Mouse (Mus musculus) brain, embryonic 14.5 days (tissue): ENCODE measurements around the gene Igfbp6. TPM values are rescaled to one million over a fixed set of nuclear protein-coding genes. Genes with fewer than 3 reads are reported as not detected.

Experiments
- DNase-seq: peaks from one replicate; pipeline ENCODE4 v3.0.0-alpha.2; 2011; ENCODE audit warnings: low read depth
- CTCF ChIP-seq: fragments of 200-500 bp; IDR thresholded peaks from 2 replicates; pipeline ENCODE4 v1.5.1; 2012; ENCODE audit warnings: inconsistent platforms, mild to moderate bottlenecking, moderate library complexity, borderline replicate concordance; ENCODE audit not compliant: insufficient read depth, insufficient read length; ENCODE audit errors: extremely low read depth
- POLR2A ChIP-seq: fragments of 200-500 bp; IDR thresholded peaks from 2 replicates; pipeline ENCODE4 v1.6.1; 2012; ENCODE audit warnings: mild to moderate bottlenecking, inconsistent platforms, borderline replicate concordance; ENCODE audit not compliant: poor library complexity, insufficient read depth, insufficient read length, severe bottlenecking; ENCODE audit errors: extremely low read depth
- polyA plus RNA-seq: library from polyadenylated mRNA; depleted of rRNA; stranded (reverse); fragments of >200 nt; gene quantifications from 2 replicates; pipeline ENCODE4 v1.2.3, GENCODE M21; 2012

Igfbp6 gene
- polyA plus RNA-seq, 1 experiment, result 0.83 TPM

DNA sequence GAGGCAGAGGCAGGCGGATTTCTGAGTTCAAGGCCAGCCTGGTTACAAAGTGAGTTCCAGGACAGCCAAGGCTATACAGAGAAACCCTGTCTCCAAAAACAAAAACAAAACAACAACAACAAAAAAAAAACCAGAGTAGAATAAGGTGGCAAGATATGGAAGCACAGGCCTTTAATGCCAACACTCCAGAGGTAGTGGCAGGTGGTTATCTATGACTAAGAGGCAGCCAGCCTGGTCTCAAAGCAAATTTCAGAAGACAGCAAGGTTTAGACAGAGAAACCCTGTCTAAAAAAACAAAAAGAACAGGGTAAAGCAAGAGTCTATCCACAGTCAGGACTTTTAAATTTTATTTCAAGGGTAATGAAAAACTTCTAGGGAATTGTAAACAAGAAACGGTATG, 9.5 kb upstream of the Igfbp6 start:
- no peak for DNase-seq
- TF ChIP-seq CTCF (no peak), POLR2A (no peak)

DNA sequence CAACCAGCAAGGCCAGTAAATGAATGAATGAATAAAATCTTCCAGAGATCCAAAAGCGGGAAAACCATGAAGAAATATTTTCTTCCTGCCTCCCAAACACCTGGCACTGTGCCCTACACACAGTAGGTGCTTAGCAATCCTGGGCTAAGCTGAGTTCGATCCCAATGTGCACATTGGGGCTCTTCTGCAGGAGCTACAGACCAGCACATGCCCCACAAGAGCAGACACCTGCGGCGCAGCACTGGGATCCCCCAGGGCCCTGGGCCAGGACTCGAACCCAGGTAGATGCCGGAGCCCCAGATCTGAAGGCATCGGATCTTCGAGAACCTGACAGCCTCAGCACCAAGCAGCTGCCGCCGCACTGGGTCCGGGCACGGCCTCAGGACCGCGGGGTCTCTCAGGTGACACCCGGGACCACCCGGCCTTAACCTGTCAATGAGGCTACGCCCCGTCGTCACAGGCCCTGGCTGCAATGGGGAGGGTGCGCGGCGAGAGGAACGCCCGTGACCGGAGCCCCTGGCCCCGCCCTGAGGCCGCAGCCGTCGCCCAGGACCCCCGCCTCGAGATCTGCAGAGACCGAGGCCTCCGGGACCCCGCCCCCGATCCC, 8.5 kb upstream of the Igfbp6 start:
- no peak for TF ChIP-seq POLR2A
- no peak for TF ChIP-seq CTCF
- DNase-seq, result peak; percentile 9

DNA sequence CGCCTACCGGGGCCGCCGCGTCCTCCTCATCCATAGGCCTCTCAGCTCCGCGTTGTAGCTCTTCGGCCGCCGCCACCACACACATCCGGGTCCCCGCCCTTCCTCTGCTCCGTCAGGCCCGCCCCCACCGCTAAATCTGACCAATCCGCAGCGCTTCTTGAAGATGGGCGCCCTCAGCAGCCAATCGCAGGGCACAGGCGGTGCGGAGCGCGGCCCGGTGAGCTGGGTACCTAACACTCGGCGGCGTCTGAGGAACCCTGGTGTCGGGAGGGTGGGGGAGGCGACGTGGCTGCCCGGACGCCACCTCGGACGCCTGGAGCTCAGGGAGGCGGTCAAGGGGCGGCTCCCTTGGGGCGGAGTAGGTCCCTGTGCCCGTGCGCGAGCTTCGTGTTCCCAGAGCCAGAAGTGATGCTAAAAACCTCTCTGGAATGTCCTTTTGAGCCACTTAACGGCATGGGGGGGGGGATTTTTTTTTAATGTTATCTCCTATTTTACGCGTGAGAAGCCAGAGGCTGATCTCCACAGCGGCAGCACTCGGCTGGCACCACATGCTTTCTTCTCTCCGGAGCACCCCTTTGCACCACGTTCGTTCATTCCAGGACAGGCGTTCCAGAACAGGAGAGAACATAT, 7.9 kb upstream of the Igfbp6 start, which contains the start of gene Spryd3:
Gene Spryd3, minus strand, starts transcription at position 106 of the 630 bp plus-strand sequence.
- DNase-seq, result peak; percentile 99
- TF ChIP-seq POLR2A (peak; percentile 76; the same call in 1 of the 2 replicates), CTCF (no peak)

DNA sequence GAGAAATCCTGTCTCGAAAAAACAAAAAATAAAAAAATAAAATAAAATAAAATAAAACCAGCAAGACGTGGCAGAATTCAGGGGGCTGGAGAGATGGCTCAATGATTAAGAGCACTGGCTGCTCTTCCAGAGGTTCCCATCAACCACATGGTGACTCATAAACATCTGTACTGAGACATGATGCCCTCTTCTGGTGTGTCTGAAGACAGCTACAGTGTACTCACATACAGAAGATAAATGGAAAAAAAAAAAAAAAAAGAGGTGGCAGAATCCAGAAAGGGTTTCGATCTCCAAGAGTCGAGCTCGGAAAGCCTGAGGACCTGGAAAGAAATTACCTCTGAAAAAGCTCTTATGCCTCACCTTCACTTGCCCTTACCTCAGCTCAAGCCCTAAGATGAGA, 3.0 kb upstream of the Igfbp6 start:
- TF ChIP-seq POLR2A (no peak), CTCF (no peak)
- DNase-seq, result no peak

DNA sequence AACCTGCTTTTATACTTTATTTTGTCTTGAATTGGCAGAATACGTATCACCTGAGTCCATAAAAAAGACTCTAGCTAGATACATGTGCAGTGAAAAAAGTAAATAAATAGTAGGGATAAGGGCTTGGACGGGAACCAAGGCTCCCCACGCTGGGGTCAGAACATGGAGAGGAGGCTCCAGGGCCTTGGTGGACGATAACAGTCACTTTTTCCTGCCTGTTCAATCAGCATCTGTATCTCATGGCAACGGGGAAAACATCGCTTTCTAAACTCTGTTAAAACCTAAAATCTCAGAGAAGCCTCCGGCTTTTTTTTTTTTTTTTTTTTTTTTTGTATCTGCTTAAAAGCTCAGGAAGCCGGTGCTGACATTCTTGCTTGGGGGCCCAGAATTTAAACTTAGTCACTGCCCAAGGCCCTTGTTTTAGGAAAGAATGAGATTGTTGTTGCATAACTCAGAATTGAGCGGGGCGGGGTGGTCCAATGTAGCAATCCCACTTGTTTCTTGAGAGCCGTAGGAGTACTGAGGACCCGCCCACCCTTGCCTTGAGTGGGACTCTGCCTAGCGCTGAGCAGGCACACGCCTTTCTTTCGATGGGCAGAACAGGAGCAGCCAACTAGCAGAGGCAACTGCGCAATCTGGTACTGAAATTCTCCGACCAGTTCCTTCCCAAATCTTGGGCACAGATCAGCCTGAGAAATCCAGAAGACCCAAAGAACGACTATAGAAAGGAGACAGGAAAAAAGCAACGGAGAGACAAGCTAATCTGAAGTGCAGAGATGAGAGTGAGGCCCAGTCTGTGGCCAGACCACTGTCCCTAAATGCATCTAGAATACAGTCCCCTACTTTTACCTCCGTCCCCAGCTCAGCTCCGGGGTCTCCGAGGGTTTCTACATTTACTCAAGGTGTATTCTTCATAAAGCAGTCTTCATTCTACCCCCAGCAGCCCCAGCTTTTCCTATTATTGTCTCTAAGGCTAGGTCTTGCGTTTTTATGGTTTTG, 949 bp upstream of the Igfbp6 start:
- TF ChIP-seq CTCF, result no peak
- no peak for TF ChIP-seq POLR2A

DNA sequence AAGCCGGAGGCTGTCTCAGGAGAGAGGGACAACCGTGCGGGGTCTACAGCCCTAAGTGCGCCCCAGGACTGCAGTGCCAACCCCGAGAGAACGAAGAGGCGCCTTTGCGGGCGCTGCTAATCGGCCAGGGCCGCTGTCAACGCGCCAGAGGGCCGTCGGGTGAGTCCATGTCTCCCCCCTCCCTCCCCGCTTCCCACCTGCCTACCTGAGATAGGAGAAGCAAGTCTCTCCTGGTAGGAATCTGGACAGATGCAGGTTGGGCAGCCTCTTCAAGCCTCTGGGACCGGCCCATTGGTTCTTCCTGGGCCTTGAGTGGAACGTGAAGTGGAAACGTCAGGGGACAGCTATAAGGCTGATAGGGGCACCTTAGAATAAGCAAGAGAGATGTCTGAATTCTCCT, 564 bp downstream of the Igfbp6 start:
- no peak for DNase-seq
- TF ChIP-seq CTCF (no peak), POLR2A (no peak)

More for the DNA sequence above, 949 bp upstream of the Igfbp6 start:
- peak; percentile 19 for DNase-seq

DNA sequence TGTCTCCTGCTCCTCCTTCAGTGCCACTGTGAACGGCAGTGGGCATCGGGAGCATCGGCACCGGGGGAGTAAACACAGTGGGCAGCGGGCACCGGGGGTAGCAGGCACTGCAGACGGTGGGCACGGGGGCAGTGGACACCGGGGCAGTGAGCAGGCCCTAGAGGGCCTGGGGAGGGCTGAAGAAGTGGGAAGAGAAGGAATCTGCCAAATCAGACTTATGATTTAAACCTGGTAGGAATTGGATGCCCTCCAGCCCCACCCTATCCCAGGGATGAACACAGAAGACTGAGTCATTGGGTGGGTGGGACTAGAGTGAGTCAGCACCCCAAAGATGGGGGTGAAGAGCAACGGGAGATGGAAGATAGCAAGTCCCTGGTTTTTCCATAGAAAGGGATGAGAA, 1.2 kb downstream of the Igfbp6 start:
- DNase-seq, result no peak
- TF ChIP-seq CTCF (no peak), POLR2A (no peak)

DNA sequence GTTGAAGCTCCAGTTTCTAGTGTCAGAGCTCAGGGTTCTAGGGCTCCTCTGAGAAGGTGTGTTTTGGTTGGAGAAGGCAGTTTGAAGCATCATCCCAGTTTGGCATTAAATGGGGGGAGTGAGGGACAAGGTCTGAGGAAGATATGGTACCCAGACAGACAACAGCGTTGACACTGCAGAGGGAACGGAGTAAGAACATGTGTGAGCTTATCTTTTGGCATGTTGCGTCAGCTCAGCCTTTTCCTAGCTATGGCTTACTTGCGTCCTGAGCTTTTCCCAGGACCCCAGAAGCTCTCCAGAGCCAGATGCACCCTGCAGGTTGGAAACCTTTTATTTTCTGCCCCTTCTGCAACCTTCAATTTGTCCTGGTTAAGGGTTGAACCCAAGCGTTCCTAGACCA, 1.9 kb downstream of the Igfbp6 start:
- no peak for DNase-seq
- TF ChIP-seq POLR2A (no peak), CTCF (no peak)

DNA sequence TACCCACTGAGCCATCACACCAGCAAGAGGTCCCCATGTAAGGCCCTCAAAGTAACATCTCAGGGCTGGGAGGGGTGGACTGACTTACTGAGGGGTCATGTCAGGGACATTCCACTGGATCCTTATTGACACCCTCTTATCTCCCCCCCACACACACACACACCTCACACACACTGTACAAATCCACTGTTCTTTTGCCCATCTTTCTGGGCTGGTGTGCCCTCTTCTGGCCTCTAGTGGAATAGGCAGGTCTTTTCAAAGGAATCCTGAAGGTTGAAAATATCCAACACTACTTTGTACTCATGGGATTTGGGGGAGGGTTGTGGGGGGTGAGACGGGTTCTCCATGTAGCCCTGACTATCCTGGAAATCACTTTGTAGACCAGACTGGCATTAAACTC, 2.7 kb downstream of the Igfbp6 start:
- peak; percentile 57 for DNase-seq
- TF ChIP-seq POLR2A, result no peak
- peak; percentile 75; the same call in 1 of the 2 replicates for TF ChIP-seq CTCF

DNA sequence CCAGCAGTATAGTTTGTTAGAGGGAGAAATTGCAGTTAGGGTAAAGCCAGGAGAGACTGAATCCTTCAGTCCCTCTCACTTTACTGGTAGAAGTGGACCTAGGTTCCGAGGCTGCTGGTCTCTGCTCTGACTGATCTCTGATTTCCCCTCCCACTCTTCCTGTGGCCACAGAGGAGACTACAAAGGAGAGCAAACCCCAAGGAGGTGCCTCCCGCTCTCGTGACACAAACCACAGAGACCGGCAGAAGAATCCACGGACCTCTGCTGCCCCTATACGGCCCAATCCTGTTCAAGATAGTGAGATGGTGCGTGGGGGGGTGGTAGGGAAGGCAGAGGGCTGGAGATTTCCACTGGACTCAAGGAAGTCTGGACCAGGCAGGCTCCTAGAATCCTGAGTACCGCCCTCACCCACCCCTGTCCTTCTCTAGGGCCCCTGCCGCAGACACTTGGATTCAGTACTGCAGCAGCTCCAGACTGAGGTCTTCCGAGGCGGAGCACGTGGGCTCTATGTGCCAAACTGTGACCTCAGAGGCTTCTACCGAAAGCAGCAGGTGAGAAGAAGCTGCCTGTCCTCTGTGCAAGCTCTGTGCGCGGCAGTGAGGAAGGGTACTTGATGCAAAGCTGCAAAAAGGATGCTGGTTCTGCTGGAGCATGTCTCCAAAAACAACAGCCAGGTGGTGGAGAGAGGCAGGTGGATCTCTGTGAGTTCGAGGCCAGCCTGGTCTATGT, 3.7 kb downstream of the Igfbp6 start:
- no peak for DNase-seq
- TF ChIP-seq POLR2A (no peak), CTCF (no peak)

DNA sequence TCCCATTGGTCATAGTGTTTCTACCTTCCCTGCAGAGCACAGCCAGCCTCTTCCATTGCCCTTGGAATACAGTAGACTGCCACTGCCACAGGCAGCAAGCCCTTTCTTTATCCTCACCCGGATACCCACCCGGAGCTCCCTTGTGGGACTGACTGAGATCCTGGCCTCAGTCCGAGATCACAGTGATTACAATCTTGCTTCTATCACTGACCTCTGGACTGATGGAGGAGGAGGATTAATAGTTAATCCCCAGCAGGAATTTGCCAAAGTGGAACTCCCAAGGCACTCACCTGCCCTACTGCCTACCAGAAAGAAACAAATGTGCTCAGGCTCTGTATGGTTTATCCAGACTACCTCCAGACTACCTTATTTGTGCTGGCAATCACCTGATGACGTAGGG, 5.4 kb downstream of the Igfbp6 start:
- no peak for DNase-seq
- TF ChIP-seq CTCF, result no peak
- TF ChIP-seq POLR2A, result no peak
